Mouse (Mus musculus) midbrain, embryonic 10.5 days (tissue): ENCODE data around the gene 1700088E04Rik. TPM values are rescaled to one million over a fixed set of nuclear protein-coding genes. Genes with fewer than 3 reads are reported as not detected.

ENCODE experiments used
- DNase-seq: peaks from one replicate; pipeline ENCODE4 v3.0.0-alpha.2; 2017; ENCODE audit warnings: low spot score
- H3K27ac ChIP-seq: fragments of 300-500 bp; sonication (generic); replicated peaks from 2 replicates; pipeline ENCODE4 v1.5.1; 2016; ENCODE audit warnings: mild to moderate bottlenecking
- H3K27me3 ChIP-seq: fragments of 300-500 bp; sonication (generic); 2 replicates; pipeline ENCODE4 v1.6.1; 2016; ENCODE audit warnings: low read depth, mild to moderate bottlenecking; ENCODE audit not compliant: poor library complexity, severe bottlenecking
- H3K36me3 ChIP-seq: fragments of 300-500 bp; sonication (generic); 2 replicates; pipeline ENCODE4 v1.6.1; 2016; ENCODE audit warnings: mild to moderate bottlenecking, moderate library complexity
- H3K4me1 ChIP-seq: fragments of 300-500 bp; sonication (generic); 2 replicates; pipeline ENCODE4 v1.6.1; 2016
- H3K4me3 ChIP-seq: fragments of 300-500 bp; sonication (generic); 2 replicates; pipeline ENCODE4 v1.5.1; 2016; ENCODE audit warnings: mild to moderate bottlenecking, moderate library complexity
- H3K9me3 ChIP-seq: fragments of 300-500 bp; sonication (generic); replicated peaks from 2 replicates; pipeline ENCODE4 v1.6.1; 2016; ENCODE audit warnings: mild to moderate bottlenecking
- WGBS: fragments of 180-500 bp; shearing (Covaris S2); methylation state at CpG from one replicate; pipeline ENCODE4 v1.1.7; 2016; 5-methylcytosine and 5-hydroxymethylcytosine counted together
- polyA plus RNA-seq: library from polyadenylated mRNA; unstranded; fragments of >200 nt; fragmentation: Nextera tagmentation; extraction: Ambion mirVana; gene quantifications from 2 replicates; pipeline ENCODE4 v1.2.1, GENCODE M21; 2016

Gene 1700088E04Rik
- polyA plus RNA-seq, 1 experiment from 2014 or later, result 7.8 TPM

- WGBS, result 84% methylated on average over 7 of the region's 7 CpGs
- no peaks in the 10 kb centered on the region for H3K27me3 ChIP-seq
- H3K4me1 ChIP-seq, result peaks cover 11% of the 10 kb centered on the region
- no peak overlapping the region for H3K27ac ChIP-seq
- H3K4me3 ChIP-seq, result no peak overlapping the region
- no peak for DNase-seq
- peaks cover 84% of the 10 kb centered on the region for H3K36me3 ChIP-seq
- H3K9me3 ChIP-seq, result no peaks in the 10 kb centered on the region
These were observed 47.8 kb downstream of the 1700088E04Rik start for GRCm38 (mm10) chr15:79093083-79093839.

GRCm38 (mm10) chr15:79092284-79092683 is 48.8 kb downstream of the 1700088E04Rik start:
- 94% methylated on average over 6 of the region's 6 CpGs for WGBS
- 0 out of 2 replicates have a peak, but pooled peaks cover 3% of the 10 kb centered on the region for H3K4me1 ChIP-seq
- no peak for DNase-seq
- no peaks in the 10 kb centered on the region for H3K27me3 ChIP-seq
- H3K36me3 ChIP-seq, result peaks cover 92% of the 10 kb centered on the region
- H3K27ac ChIP-seq, result no peak overlapping the region
- no peaks in the 10 kb centered on the region for H3K9me3 ChIP-seq
- H3K4me3 ChIP-seq, result no peak overlapping the region

GRCm38 (mm10) chr15:79079567-79079966 is 61.5 kb downstream of the 1700088E04Rik start:
- H3K27me3 ChIP-seq, result no peaks in the 10 kb centered on the region
- peaks cover 24% of the 10 kb centered on the region for H3K4me1 ChIP-seq
- no peak overlapping the region for H3K4me3 ChIP-seq
- H3K27ac ChIP-seq, result no peak overlapping the region
- DNase-seq, result no peak
- no peaks in the 10 kb centered on the region for H3K9me3 ChIP-seq
- WGBS, result 95% methylated on average over 7 of the region's 7 CpGs
- peaks cover 83% of the 10 kb centered on the region for H3K36me3 ChIP-seq

Other genes starting within 250 kb of the 1700088E04Rik start
- gene Gm49510, start 241.6 kb downstream of the 1700088E04Rik start, polyA plus RNA-seq, result 0.12 TPM in 1 of 2 replicates, not detected in the other
- gene Sh3bp1, start 241.5 kb downstream of the 1700088E04Rik start, polyA plus RNA-seq, result 16.5 and 18.7 TPM in 2 replicates
- gene Pdxp, start 227.3 kb downstream of the 1700088E04Rik start, polyA plus RNA-seq, result 27.3 and 29.8 TPM in 2 replicates
- gene Lgals1, start 214.5 kb downstream of the 1700088E04Rik start, polyA plus RNA-seq, result 341 and 392 TPM in 2 replicates
- gene Nol12, start 206.3 kb downstream of the 1700088E04Rik start, polyA plus RNA-seq, result 62.7 and 71.2 TPM in 2 replicates
- gene Triobp, start 193.5 kb downstream of the 1700088E04Rik start, polyA plus RNA-seq, result 39.7 and 39.8 TPM in 2 replicates
- 421 and 499 TPM in 2 replicates for gene H1f0, start 112.8 kb downstream of the 1700088E04Rik start, polyA plus RNA-seq
- not detected in 2 replicates for gene Galr3, start 99.4 kb downstream of the 1700088E04Rik start, polyA plus RNA-seq
- gene Ankrd54, start 78.4 kb downstream of the 1700088E04Rik start, polyA plus RNA-seq, result 65.1 and 66.6 TPM in 2 replicates
- gene Eif3l, start 66.1 kb downstream of the 1700088E04Rik start, polyA plus RNA-seq, result 260 and 273 TPM in 2 replicates
- 5.2 and 7.1 TPM in 2 replicates for gene Micall1, start 32.4 kb downstream of the 1700088E04Rik start, polyA plus RNA-seq
- gene Polr2f, start 244 bp downstream of the 1700088E04Rik start, polyA plus RNA-seq, result 344 and 395 TPM in 2 replicates
- gene Sox10, start 24.0 kb upstream of the 1700088E04Rik start, polyA plus RNA-seq, result 0.61 and 2.5 TPM in 2 replicates
- gene Pick1, start 87.9 kb upstream of the 1700088E04Rik start, polyA plus RNA-seq, result 42.1 and 52.2 TPM in 2 replicates
- 0.12 and 0.34 TPM in 2 replicates for gene Gm49486, start 88.1 kb upstream of the 1700088E04Rik start, polyA plus RNA-seq
- gene Slc16a8, start 113.5 kb upstream of the 1700088E04Rik start, polyA plus RNA-seq, result 0.06 and 0.14 TPM in 2 replicates
- gene Baiap2l2, start 144.3 kb upstream of the 1700088E04Rik start, polyA plus RNA-seq, result 1.1 and 2.4 TPM in 2 replicates
- 20.4 and 26.8 TPM in 2 replicates for gene Pla2g6, start 187.1 kb upstream of the 1700088E04Rik start, polyA plus RNA-seq
- gene Maff, start 205.4 kb upstream of the 1700088E04Rik start, polyA plus RNA-seq, result 1.3 TPM in 2 replicates